Mouse (Mus musculus) c-Kit-positive CD71-negative TER-119-negative erythroid progenitor cells, embryonic 14.5 days (primary cell): ENCODE measurements around the gene Hoxa9.

Experiments used
- DNase-seq: peaks from one replicate; pipeline ENCODE4 v3.0.0-alpha.2; 2013; ENCODE audit warnings: low read depth

Gene Hoxa9

DNA sequence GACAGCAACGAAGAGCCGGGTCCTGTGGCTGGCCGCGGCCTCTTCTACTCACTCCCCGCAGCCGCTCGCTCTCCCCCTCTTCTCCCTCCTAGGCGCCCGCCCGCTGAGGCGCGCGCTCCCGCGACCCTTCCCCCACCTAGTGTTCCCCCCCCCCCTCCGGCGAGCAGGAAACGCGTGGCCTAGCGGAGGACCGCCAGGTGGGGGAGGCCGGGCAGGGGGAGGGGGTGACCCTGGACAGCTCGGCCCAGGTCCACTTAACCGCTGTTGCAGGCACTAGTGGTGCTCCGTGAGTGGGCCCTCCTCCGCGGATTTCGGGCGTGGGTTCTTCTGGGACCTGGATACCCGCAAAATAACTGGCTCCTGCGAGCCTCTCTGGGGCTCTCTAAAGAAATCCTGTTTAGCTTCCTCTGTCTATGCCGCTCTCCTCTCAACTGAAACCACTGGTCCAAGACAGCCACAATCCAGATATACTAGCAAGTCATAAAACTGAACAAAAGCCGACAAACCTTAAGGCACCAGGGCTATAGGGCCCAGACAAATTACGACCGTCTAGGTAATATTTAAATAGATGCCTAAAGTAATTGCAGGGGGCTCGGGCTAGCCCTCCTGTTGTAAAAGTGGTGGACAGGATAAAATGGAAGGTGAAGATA, at the start of gene Hoxa9:
Gene Hoxa9, minus strand, starts transcription at position 574 of the 650 bp plus-strand sequence.
- no peak for DNase-seq

GRCm38 (mm10) chr6:52276920-52277319, 46.0 kb upstream of the Hoxa9 start:
- DNase-seq = no peak

GRCm38 (mm10) chr6:52276382-52276781, 45.5 kb upstream of the Hoxa9 start:
- DNase-seq = no peak

DNA sequence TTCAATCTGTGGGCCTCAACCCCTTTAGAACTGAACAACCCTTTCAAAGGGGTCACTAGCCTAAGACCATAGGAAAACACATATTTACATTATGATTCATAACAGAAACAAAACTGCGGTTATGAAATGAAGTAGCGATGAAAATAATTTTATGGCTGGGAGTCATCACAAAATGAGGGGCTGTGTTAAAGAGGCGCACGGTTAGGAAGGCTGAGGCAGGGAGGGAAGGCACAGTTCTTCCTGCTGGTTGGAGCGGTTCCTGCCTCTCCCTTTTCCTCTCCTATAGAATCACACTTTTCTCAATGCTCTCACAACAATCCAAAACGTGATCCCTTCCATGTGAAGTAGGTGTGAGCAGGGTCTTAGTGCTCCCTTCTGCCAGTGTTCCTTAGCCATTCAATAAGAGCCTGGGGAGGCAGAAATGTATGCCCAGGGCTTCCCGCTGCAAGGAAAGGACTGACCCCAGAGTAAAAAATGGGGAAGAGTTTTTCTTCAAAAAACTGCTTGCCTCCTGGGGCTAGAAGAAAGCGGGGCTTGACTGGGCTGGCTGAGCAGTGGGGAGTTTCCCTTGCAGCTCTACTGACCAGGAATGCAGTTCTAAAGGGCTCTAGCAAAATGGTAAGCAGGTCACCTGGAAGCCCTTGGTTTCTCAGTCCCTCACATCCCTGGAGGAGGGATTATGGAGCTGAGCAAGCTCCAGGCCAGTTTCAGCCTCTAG, 44.8 kb upstream of the Hoxa9 start:
- DNase-seq = no peak

GRCm38 (mm10) chr6:52274576-52274975, 43.7 kb upstream of the Hoxa9 start:
- no peak for DNase-seq

- DNase-seq = no peak
These were observed 42.9 kb upstream of the Hoxa9 start for GRCm38 (mm10) chr6:52273656-52274280.

GRCm38 (mm10) chr6:52272766-52273655, 42.1 kb upstream of the Hoxa9 start:
- DNase-seq = no peak

GRCm38 (mm10) chr6:52270494-52271480, 39.9 kb upstream of the Hoxa9 start:
- no peak for DNase-seq

GRCm38 (mm10) chr6:52268756-52269155, 37.9 kb upstream of the Hoxa9 start:
- DNase-seq = no peak

DNA sequence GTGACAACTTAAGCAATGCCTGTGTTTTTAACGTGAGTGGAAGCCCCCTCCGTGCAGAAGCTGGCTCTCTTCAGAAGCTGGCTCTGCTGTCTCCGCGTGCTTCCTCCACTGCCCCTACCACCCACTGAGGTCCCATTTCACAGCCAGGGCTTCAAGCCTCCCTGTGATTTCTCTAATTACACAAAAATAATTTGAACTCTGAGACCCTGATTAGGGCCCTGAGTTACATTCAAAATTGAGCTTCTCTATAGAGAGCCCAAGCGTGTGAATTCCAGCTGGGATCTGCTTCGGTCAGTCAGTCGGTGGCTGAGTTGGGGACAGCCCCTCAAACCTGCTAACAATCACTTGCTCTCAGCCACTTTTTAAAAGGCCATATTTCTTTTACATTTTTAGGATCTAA, 37.5 kb upstream of the Hoxa9 start:
- DNase-seq = no peak

- no peak for DNase-seq
These were observed 36.8 kb upstream of the Hoxa9 start for GRCm38 (mm10) chr6:52267691-52268090.

GRCm38 (mm10) chr6:52267221-52267620, 36.3 kb upstream of the Hoxa9 start:
- DNase-seq = no peak

DNA sequence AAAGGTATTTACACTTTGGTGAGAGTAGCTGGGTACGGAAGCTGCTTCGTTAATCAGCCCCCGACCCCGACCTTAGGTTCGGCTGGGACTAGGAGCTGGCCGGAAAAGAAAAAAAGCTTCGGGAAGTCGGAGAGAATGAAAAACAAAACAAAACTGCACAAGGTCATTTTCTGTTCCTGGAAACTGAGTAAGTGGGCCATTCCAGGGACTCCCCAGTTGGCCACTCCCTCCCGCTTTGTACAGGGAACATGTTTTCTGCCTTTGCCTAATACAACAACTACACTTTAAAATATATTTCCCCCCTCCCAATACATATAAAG, 35.7 kb upstream of the Hoxa9 start:
- DNase-seq = no peak

DNA sequence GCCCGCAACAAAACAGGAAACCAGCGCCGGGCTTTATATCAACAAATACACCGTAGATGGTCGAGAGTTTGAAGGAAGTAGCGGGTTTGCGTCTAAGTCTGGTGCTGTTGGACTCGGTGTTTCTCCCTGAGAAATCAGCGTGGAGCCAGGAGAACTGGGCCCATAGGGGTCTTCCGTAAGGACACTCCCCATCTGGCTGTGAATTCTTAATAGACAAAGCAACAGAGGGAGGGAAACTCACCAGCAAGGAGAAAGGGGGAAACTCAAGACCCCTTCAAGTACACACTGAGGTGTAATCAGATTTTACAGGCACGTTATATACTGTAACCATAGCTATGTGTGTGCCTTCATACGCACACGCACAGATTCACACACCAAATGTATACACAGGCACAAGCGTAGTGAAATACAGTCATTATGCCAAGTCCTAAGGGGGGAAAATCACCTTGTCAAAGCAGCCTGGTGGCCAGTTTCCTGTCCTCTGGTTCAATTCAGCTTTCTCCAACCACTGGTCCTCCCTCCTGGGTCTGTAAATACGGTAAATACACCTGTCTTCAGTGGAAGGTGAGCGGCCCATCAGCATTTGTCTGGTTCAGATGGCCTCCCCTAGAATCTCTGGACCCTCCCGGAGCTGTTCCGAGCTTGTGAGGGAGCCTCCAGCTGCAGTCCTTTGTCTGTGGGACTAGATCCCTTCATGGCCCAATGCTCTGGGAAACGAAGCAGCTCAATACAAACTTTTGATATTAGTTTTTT, 35.2 kb upstream of the Hoxa9 start:
- no peak for DNase-seq

DNA sequence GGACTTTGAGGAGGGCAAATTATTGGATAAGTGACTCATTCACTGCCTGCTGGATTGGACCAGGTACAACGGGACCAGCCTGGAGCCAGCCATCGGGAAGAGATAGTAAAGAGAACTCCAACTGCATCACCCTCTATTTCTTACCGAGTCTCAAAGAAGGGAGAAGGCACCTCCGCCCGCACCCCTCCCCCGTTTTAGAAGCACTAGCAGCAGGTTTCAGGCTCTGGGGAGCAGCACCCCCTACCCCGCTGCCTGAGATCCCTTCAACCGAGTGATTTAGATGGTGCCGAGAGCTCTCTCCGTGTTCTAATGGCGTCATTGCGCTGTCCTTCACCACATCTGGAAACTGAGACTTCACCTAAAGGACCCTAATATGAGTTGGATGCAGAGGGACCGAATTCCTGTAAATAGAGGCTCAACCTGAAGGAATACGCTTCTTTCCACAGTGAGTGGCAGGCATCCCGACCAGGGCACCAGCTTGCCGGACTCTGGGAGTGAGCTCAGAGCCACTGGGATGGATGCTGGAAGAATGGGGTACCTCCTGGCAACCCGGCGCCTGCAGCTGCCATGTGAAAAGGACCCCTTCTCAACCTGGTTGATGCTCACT, 34.5 kb upstream of the Hoxa9 start:
- DNase-seq = no peak

GRCm38 (mm10) chr6:52264106-52264790, 33.4 kb upstream of the Hoxa9 start:
- no peak for DNase-seq

- DNase-seq = no peak
These were observed 32.4 kb upstream of the Hoxa9 start for GRCm38 (mm10) chr6:52263321-52263585.

DNA sequence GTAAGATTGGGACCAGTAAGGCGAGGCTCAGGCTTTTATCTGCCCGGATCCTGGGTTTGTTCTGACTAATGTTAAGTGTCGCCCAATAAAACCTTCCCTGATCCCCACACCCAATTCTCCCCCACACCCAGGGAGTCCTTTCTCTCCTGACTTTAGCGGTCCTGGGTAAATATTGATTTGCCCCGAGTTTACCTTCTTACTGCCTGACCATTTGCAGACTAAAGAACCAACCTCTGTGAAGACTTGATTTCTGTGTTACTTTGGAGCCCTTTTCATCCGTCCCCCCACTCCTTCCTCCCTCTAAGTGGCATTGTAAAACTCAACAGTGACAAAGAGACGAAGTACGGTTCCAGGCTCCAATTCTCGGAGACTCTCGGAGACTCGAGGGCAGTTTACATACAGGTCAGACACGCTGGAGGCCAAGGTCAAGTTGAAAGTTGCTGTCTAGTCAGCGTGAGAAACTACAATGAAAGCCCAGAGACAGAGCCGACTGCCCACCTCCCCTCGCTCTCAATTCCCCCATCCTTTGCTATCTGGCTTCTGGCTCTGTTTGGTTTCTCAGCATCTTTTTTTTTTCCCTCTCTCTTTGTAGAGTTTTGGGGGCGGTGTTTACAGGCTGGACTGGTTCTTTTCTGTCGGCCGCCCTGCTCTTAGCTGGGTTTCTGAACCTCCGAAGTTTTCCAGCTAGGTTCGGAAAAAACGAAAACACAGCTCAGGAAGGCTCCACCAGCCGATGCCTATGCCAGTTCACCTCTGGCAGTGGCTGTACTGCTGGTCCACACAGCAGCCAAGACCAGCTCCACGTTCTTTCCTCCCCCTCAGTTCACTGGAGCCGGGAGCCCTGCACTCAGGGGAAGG, 31.8 kb upstream of the Hoxa9 start:
- no peak for DNase-seq
